Mouse (Mus musculus) heart, embryonic 14.5 days (tissue): ENCODE data around the gene Srp14. TPM values are rescaled to one million over a fixed set of nuclear protein-coding genes. Genes with fewer than 3 reads are reported as not detected.

Experiments
- ATAC-seq: fragments of 200-750 bp; cut with Nextera tagmentation; 2 replicates; pipeline ENCODE4 v1.8.0; 2017; ENCODE audit warnings: low read depth, moderate TSS enrichment; ENCODE audit not compliant: insufficient number of reproducible peaks, insufficient read depth, low FRiP score
- H3K27ac ChIP-seq, 2 experiments: fragments of 200-500 bp in 1 of 2; fragments of 300-500 bp in 1 of 2; sonication (generic) in 1 of 2; replicated peaks in 1 of 2; 2 replicates each; pipeline ENCODE4 v1.5.1; 2012 to 2014; ENCODE audit warnings: low read depth in 2 of 2, low read length in 2 of 2, control low read depth in 1 of 2, mild to moderate bottlenecking in 1 of 2, mixed read lengths in 1 of 2; ENCODE audit not compliant: control insufficient read depth in 1 of 2, insufficient read depth in 1 of 2
- H3K27me3 ChIP-seq: fragments of 300-500 bp; sonication (generic); 2 replicates; pipeline ENCODE4 v1.6.1; 2014; ENCODE audit warnings: mild to moderate bottlenecking, low read length, control low read depth; ENCODE audit not compliant: control insufficient read depth, insufficient read depth
- H3K36me3 ChIP-seq: fragments of 300-500 bp; sonication (generic); 2 replicates; pipeline ENCODE4 v1.6.1; 2014; ENCODE audit warnings: mild to moderate bottlenecking, control low read depth, low read length, mixed read lengths; ENCODE audit not compliant: control insufficient read depth, insufficient read depth
- H3K4me1 ChIP-seq, 2 experiments: fragments of 200-500 bp in 1 of 2; fragments of 300-500 bp in 1 of 2; sonication (generic) in 1 of 2; 2 replicates each; pipeline ENCODE4 v1.6.1; 2012 to 2014; ENCODE audit warnings: low read length in 2 of 2, control low read depth in 1 of 2, mixed read lengths in 1 of 2; ENCODE audit not compliant: control insufficient read depth in 2 of 2, insufficient read depth in 2 of 2
- H3K4me2 ChIP-seq: fragments of 300-500 bp; sonication (generic); 2 replicates; pipeline ENCODE4 v1.6.1; 2014; ENCODE audit warnings: mild to moderate bottlenecking, low read length
- H3K4me3 ChIP-seq, 2 experiments: fragments of 200-500 bp in 1 of 2; fragments of 300-500 bp in 1 of 2; sonication (generic) in 1 of 2; 2 replicates each; pipeline ENCODE4 v1.5.1; 2012 to 2014; ENCODE audit warnings: low read length in 2 of 2, mild to moderate bottlenecking in 2 of 2, control low read depth in 1 of 2, low read depth in 1 of 2, moderate library complexity in 1 of 2; ENCODE audit not compliant: control insufficient read depth in 1 of 2, insufficient read depth in 1 of 2
- H3K9ac ChIP-seq: fragments of 300-500 bp; sonication (generic); 2 replicates; pipeline ENCODE4 v1.6.1; 2014; ENCODE audit warnings: mild to moderate bottlenecking, low read length
- H3K9me3 ChIP-seq: fragments of 300-500 bp; sonication (generic); 2 replicates; pipeline ENCODE4 v1.6.1; 2016; ENCODE audit warnings: low read length, control low read depth; ENCODE audit not compliant: control insufficient read depth
- WGBS: fragments of 180-500 bp; shearing (Covaris S2); extraction: QIAGEN DNeasy Blood & Tissue Kit; methylation state at CpG from one replicate; pipeline ENCODE4 v1.1.7; 2014; 5-methylcytosine and 5-hydroxymethylcytosine counted together
- polyA plus RNA-seq: library from polyadenylated mRNA; unstranded; fragments of >200 nt; fragmentation: Nextera tagmentation; extraction: Ambion mirVana; gene quantifications from 2 replicates; pipeline ENCODE4 v1.2.1, GENCODE M21; 2014

The Srp14 gene
- polyA plus RNA-seq, 1 experiment from 2014 or later = 239 TPM

DNA sequence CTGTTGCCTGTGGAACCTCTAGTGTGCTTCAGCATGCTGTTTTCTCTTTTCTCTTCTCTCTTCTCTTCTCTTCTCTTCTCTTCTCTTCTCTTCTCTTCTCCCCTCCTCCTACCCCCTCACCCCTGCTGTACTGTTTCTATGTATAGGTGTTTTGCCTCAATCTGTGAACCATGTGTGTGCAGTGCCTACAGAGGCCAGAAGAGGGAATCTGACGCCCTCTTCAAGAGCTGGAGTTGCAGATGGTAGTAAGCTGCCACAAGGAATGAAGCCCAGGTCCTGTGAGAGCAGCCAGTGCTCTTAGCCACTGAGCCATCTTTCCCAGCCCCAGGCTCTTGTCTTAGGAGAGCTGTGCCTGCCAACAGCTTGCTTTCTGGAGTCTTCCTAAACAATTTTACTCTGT lies 12.9 kb downstream of the Srp14 start:
- ATAC-seq = no peak

DNA sequence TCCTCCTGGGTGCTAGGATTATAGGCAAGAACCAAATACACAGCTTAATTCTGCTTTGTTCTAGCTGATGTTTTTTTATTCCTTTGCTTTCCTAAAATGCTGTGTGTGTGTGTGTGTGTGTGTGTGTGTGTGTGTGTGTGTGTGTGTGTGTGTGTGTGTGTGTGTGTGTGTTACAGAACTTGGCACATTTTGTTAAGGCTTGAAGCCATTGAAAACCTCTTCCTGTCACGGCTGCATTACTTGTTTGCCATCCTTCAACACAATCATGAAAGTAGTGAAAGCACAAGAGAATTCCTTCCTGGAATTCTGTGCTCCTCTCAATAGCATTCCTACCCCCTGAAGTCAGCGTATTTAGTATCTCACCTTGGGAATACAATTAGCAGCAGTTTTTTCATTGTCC lies 13.6 kb downstream of the Srp14 start:
- 40% methylated on average over 2 of the region's 2 CpGs for WGBS

More for the DNA sequence above, 12.9 kb downstream of the Srp14 start:
- H3K27me3 ChIP-seq = no peaks in the 10 kb centered on the region
- peaks cover 94% of the 10 kb centered on the region for H3K36me3 ChIP-seq
- H3K27ac ChIP-seq = no peak overlapping the region
- H3K9ac ChIP-seq = no peak overlapping the region
- H3K4me3 ChIP-seq = no peak overlapping the region
- WGBS = 46% methylated on average over 1 of the region's 1 CpGs
- H3K4me1 ChIP-seq = no peaks in the 10 kb centered on the region; a peak in 1 of 4 replicates
- no peaks in the 10 kb centered on the region for H3K9me3 ChIP-seq
- no peak overlapping the region for H3K4me2 ChIP-seq

DNA sequence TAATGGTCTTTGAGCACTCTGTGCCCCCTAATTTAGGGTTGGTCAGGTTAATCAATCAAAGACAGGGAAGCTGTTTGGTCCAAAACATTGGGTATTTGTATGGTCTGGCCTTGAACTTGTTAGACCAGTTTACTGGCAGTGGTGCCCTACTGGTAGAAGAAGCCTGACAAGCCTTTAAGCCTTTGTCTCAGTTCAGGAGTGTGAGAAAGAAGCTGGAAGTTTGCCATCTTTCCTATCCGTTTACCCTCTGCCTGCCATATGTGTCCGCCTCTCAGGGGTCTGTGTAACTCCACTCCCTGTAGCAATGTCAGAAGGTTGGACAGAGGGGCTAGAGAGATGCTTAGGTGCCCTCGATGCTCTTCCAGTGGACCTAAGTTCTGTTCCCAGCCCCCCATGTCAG lies 15.1 kb downstream of the Srp14 start:
- Histone ChIP-seq H3K9ac (no peak overlapping the region), H3K4me3 (no peak overlapping the region), H3K4me2 (no peak overlapping the region), H3K27ac (no peak overlapping the region), H3K36me3 (peaks cover 80% of the 10 kb centered on the region), H3K9me3 (no peaks in the 10 kb centered on the region), H3K27me3 (no peaks in the 10 kb centered on the region), H3K4me1 (no peaks in the 10 kb centered on the region; a peak in 1 of 4 replicates)
- ATAC-seq = no peak
- 71% methylated on average over 3 of the region's 3 CpGs for WGBS

More for the DNA sequence above, 13.6 kb downstream of the Srp14 start:
- no peaks in the 10 kb centered on the region for H3K27me3 ChIP-seq
- H3K4me1 ChIP-seq = no peaks in the 10 kb centered on the region; a peak in 1 of 4 replicates
- H3K36me3 ChIP-seq = peaks cover 87% of the 10 kb centered on the region
- no peak overlapping the region for H3K4me2 ChIP-seq
- no peaks in the 10 kb centered on the region for H3K9me3 ChIP-seq
- no peak overlapping the region for H3K4me3 ChIP-seq
- H3K27ac ChIP-seq = no peak overlapping the region
- H3K9ac ChIP-seq = no peak overlapping the region
- no peak for ATAC-seq

DNA sequence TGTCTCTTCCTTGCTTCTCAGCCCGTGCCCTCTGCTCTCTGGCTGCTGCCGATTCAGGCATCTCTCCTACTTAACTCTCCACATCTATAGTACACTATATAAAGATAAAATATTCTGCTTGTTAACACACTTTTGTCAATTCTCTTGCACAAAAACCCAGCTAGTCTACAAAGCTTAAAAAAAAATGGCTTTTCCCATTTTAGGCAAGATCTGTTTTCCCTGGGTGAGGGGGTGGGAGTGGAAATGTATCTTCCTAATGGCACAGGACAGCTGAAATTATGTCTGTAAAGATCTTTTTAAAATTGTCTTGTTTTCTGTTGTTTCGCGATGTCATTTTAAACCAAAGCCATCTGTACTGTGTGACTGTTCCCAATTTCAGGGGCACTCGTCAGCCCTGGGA lies 16.0 kb downstream of the Srp14 start:
- Histone ChIP-seq H3K9ac (no peak overlapping the region), H3K4me3 (no peak overlapping the region), H3K4me1 (no peaks in the 10 kb centered on the region; a peak in 1 of 4 replicates), H3K27ac (no peak overlapping the region), H3K9me3 (no peaks in the 10 kb centered on the region), H3K27me3 (no peaks in the 10 kb centered on the region), H3K4me2 (no peak overlapping the region), H3K36me3 (peaks cover 77% of the 10 kb centered on the region)
- 92% methylated on average over 5 of the region's 5 CpGs for WGBS
- no peak for ATAC-seq

DNA sequence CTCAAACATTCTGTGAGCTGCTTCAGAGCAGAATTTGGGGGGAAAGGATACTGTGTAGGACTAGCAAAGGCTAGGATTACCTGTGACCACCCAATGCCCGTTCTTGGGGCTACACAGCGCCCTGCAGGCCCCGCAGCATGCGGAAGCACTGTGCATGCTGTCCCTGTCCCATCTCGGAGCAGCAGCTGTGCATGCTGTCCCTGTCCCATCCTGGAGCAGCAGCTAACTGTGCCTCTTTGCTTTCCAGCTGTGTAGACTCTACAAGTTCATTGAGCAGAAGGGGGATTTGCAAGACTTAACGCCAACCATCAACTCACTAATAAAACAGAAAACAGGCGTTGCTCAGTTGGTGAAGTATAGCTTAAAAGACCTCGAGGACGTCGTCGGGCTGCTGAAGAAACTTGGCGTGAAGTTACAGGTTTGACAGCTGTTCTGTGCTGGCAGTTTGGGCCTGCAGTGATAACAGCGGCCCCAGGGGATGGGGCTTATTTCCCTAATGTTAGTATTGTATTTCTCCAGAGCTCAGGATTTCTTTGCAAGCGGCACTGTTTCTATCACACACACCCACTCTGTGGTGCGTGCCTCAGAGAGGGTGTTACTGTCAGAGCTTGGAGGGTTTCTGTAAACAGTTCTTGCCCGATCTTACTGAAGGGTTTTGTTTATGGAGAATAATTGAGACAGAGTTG lies 17.9 kb downstream of the Srp14 start:
- H3K9ac ChIP-seq = no peak overlapping the region
- no peak for ATAC-seq
- H3K4me1 ChIP-seq = no peaks in the 10 kb centered on the region; a peak in 1 of 4 replicates
- 66% methylated on average over 16 of the region's 16 CpGs for WGBS
- no peaks in the 10 kb centered on the region for H3K27me3 ChIP-seq
- no peak overlapping the region for H3K27ac ChIP-seq
- no peak overlapping the region for H3K4me2 ChIP-seq
- H3K36me3 ChIP-seq = peaks cover 76% of the 10 kb centered on the region
- H3K4me3 ChIP-seq = no peak overlapping the region
- no peaks in the 10 kb centered on the region for H3K9me3 ChIP-seq

DNA sequence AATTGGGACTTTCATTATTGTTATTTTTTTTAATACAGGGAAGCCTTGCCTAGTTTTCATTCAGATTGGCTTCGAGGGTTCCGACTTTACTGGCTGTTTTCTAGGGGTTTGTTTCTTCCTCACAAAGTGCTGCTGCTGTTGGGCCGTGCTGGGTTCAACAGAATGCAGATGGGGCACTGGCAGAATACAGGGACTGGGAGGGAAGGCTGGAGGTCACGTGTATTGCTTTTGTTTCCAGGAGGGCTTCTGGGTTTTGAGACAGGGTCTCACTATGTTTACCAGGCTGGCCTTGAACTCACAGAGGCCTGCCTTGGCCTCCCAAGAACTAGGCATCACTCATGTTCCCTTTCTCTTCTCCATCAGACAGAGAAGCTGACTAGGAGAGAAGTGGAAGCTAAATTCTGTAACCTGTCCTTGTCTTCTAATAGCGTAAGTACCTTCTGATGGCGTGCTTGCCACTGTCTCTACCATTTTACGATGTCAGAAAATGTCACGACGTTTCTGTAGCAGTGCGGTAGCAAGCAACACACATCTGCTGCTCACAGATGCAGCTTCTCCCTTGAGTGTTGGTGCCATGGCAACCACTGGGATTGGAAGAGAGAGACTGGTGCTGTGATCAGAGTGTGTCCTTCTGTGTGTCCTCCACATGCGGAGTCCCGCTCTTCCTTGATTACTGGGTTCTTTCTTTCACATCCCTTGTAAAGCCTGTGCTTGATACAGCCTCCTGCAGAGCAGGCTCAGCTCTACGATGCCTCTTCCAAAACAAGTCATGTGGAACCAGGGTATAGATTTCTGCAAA lies 21.8 kb downstream of the Srp14 start:
- Histone ChIP-seq H3K27me3 (no peaks in the 10 kb centered on the region), H3K27ac (no peak overlapping the region), H3K9ac (no peak overlapping the region), H3K4me1 (no peaks in the 10 kb centered on the region), H3K4me3 (no peak overlapping the region), H3K36me3 (peaks cover 76% of the 10 kb centered on the region), H3K4me2 (no peak overlapping the region), H3K9me3 (no peaks in the 10 kb centered on the region)
- ATAC-seq = no peak
- WGBS = 89% methylated on average over 13 of the region's 13 CpGs

DNA sequence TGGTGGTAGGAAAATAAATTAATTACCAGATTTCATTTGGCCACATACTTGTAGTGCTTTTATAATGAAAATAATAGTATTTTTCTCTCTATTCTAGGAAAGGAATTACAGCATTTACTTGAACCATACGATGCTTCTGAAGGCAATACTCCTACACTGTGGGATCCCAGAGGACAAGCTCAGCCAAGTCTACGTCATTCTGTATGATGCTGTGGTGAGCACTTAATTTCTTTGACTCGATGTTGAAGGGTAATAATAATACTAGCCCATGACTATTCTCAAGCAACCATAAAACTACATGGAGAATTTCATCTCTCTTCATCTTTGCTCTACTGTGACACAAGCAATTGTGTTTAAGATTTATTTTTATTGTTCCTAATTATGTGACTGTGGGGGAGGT lies 22.5 kb downstream of the Srp14 start:
- no peaks in the 10 kb centered on the region for H3K4me1 ChIP-seq
- H3K4me3 ChIP-seq = no peak overlapping the region
- H3K9ac ChIP-seq = no peak overlapping the region
- no peak overlapping the region for H3K4me2 ChIP-seq
- WGBS = 91% methylated on average over 3 of the region's 3 CpGs
- no peak for ATAC-seq
- no peaks in the 10 kb centered on the region for H3K9me3 ChIP-seq
- H3K27me3 ChIP-seq = no peaks in the 10 kb centered on the region
- no peak overlapping the region for H3K27ac ChIP-seq
- peaks cover 74% of the 10 kb centered on the region for H3K36me3 ChIP-seq
